Mouse (Mus musculus): ENCODE data around the gene Cped1. TPM values are rescaled to one million over a fixed set of nuclear protein-coding genes. Genes with fewer than 3 reads are reported as not detected.
A peak's percentile ranks its signal among the peaks of the same experiment; 100 is the strongest.

The Cped1 gene
- 1 to 10 TPM; 3.9 to 5.7 (median 4.8) TPM for total RNA-seq (2022)

- DNase-seq (ENCODE audit: low spot score in 2 of 2) = no peak
These were observed at the start of gene Cped1 for GRCm38 (mm10) chr6:21985732-21986540. Cped1 (plus strand) TSS chr6:21985916.

- no peak for DNase-seq (ENCODE audit: low spot score in 2 of 2)
These were observed 47.6 kb upstream of the Cped1 start for GRCm38 (mm10) chr6:21937981-21938635.

- DNase-seq (ENCODE audit: low spot score in 2 of 2) = peak; percentile 93 to 100
These were observed 36.4 kb upstream of the Cped1 start, which contains the start of gene Ing3 for GRCm38 (mm10) chr6:21949226-21949731. Ing3 (plus strand) TSS chr6:21949571.

GRCm38 (mm10) chr6:21949771-21950448 lies 35.8 kb upstream of the Cped1 start:
- DNase-seq (ENCODE audit: low spot score in 2 of 2) = peak; percentile 94 to 98

- DNase-seq (ENCODE audit: low spot score in 2 of 2) = no peak
These were observed 35.0 kb upstream of the Cped1 start for GRCm38 (mm10) chr6:21950676-21951075.

- DNase-seq (ENCODE audit: low spot score in 2 of 2) = no peak
These were observed 30.2 kb upstream of the Cped1 start for GRCm38 (mm10) chr6:21955468-21955867.

GRCm38 (mm10) chr6:21958922-21959321 lies 26.8 kb upstream of the Cped1 start:
- no peak for DNase-seq (ENCODE audit: low spot score in 2 of 2)

GRCm38 (mm10) chr6:21959909-21960308 lies 25.8 kb upstream of the Cped1 start:
- no peak for DNase-seq (ENCODE audit: low spot score in 2 of 2)

- no peak for DNase-seq (ENCODE audit: low spot score in 2 of 2)
These were observed 8.2 kb upstream of the Cped1 start for GRCm38 (mm10) chr6:21977532-21977931.

GRCm38 (mm10) chr6:21981114-21981513 lies 4.6 kb upstream of the Cped1 start:
- no peak for DNase-seq (ENCODE audit: low spot score in 2 of 2)

GRCm38 (mm10) chr6:21984990-21985731 lies 555 bp upstream of the Cped1 start:
- DNase-seq (ENCODE audit: low spot score in 2 of 2) = peak in 1 of 2 experiments; percentile 31

GRCm38 (mm10) chr6:21986660-21987331 lies 1.1 kb downstream of the Cped1 start:
- no peak for DNase-seq (ENCODE audit: low spot score in 2 of 2)

GRCm38 (mm10) chr6:21987554-21987953 lies 1.8 kb downstream of the Cped1 start:
- no peak for DNase-seq (ENCODE audit: low spot score in 2 of 2)

- DNase-seq (ENCODE audit: low spot score in 2 of 2) = no peak
These were observed 2.6 kb downstream of the Cped1 start for GRCm38 (mm10) chr6:21988296-21988695.

GRCm38 (mm10) chr6:21989081-21989480 lies 3.4 kb downstream of the Cped1 start:
- no peak for DNase-seq (ENCODE audit: low spot score in 2 of 2)

- DNase-seq (ENCODE audit: low spot score in 2 of 2) = no peak
These were observed 4.7 kb downstream of the Cped1 start for GRCm38 (mm10) chr6:21990181-21991135.

GRCm38 (mm10) chr6:21991151-21991550 lies 5.4 kb downstream of the Cped1 start:
- no peak for DNase-seq (ENCODE audit: low spot score in 2 of 2)

GRCm38 (mm10) chr6:21993070-21993469 lies 7.4 kb downstream of the Cped1 start:
- DNase-seq (ENCODE audit: low spot score in 2 of 2) = no peak

GRCm38 (mm10) chr6:21998131-21998530 lies 12.4 kb downstream of the Cped1 start:
- DNase-seq (ENCODE audit: low spot score in 2 of 2) = no peak

Measured in left cerebral cortex, adult 8-10 months (tissue).